Mouse (Mus musculus) embryonic fibroblast, embryonic 13.5 days (primary cell): ENCODE data around the gene Zfp605.

Experiments
- CTCF ChIP-seq: IDR thresholded peaks from 2 replicates; pipeline ENCODE4 v1.5.1; 2011; ENCODE audit warnings: mild to moderate bottlenecking, control low read depth, low read length, moderate library complexity, borderline replicate concordance; ENCODE audit not compliant: insufficient read depth
- POLR2A ChIP-seq: IDR thresholded peaks from 2 replicates; pipeline ENCODE4 v1.6.1; 2011; ENCODE audit warnings: low read depth, mild to moderate bottlenecking, control low read depth, low read length, moderate library complexity

DNA sequence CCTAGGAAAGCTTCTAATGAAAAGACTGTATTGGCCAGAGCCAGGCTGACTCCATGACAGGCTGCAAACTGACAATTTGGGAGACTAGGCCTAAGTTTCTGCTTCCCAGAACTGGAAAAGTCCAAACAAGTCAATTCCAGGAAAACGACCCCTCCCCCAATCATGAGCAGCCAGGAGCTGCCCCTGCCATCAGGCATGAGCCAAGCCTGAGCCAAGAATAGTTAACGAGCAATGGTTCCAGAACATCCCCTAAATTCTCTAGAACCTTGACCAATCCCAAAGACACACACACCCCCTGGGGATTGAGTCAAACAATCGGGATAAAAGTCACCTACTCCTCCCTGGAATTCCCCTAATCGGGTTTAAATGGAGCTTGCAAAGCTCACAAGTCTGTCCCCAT is 26.9 kb upstream of the Zfp605 start:
- TF ChIP-seq POLR2A = no peak
- TF ChIP-seq CTCF = no peak
